Mouse (Mus musculus): Measurements from ENCODE around the gene Mcidas.
A peak's percentile ranks its signal among the peaks of the same experiment; 100 is the strongest.

Gene Mcidas

GRCm38 (mm10) chr13:112993531-112994152, at the start of gene Mcidas:
Gene Mcidas, plus strand, starts transcription at chr13:112993845.
- no peak for DNase-seq (ENCODE audit: low spot score)

- no peak for DNase-seq (ENCODE audit: low spot score)
Measured at GRCm38 (mm10) chr13:112945312-112945711, 48.3 kb upstream of the Mcidas start.

GRCm38 (mm10) chr13:112945900-112946299, 47.7 kb upstream of the Mcidas start:
- DNase-seq (ENCODE audit: low spot score): no peak

- no peak for DNase-seq (ENCODE audit: low spot score)
Measured at GRCm38 (mm10) chr13:112954067-112954466, 39.6 kb upstream of the Mcidas start.

GRCm38 (mm10) chr13:112963081-112963480, 30.6 kb upstream of the Mcidas start:
- DNase-seq (ENCODE audit: low spot score): no peak

GRCm38 (mm10) chr13:112964421-112964820, 29.2 kb upstream of the Mcidas start:
- no peak for DNase-seq (ENCODE audit: low spot score)

GRCm38 (mm10) chr13:112967267-112967666, 26.4 kb upstream of the Mcidas start:
- DNase-seq (ENCODE audit: low spot score): no peak

GRCm38 (mm10) chr13:112976720-112977119, 16.9 kb upstream of the Mcidas start:
- no peak for DNase-seq (ENCODE audit: low spot score)

GRCm38 (mm10) chr13:112985605-112986450, 7.8 kb upstream of the Mcidas start:
- DNase-seq (ENCODE audit: low spot score): no peak

GRCm38 (mm10) chr13:112986451-112986950, 7.1 kb upstream of the Mcidas start:
- DNase-seq (ENCODE audit: low spot score): no peak

GRCm38 (mm10) chr13:112987532-112987943, 6.1 kb upstream of the Mcidas start, which contains the start of gene Ccno:
Gene Ccno, plus strand, starts transcription at chr13:112987802.
- peak; percentile 46 for DNase-seq (ENCODE audit: low spot score)

GRCm38 (mm10) chr13:112987991-112988390, 5.7 kb upstream of the Mcidas start:
- no peak for DNase-seq (ENCODE audit: low spot score)

- no peak for DNase-seq (ENCODE audit: low spot score)
Measured at GRCm38 (mm10) chr13:112988866-112989265, 4.8 kb upstream of the Mcidas start.

GRCm38 (mm10) chr13:112989541-112989940, 4.1 kb upstream of the Mcidas start:
- no peak for DNase-seq (ENCODE audit: low spot score)

- no peak for DNase-seq (ENCODE audit: low spot score)
Measured at GRCm38 (mm10) chr13:112990346-112990745, 3.3 kb upstream of the Mcidas start.

- peak; percentile 15 for DNase-seq (ENCODE audit: low spot score)
Measured at GRCm38 (mm10) chr13:112994191-112994590, 546 bp downstream of the Mcidas start.

GRCm38 (mm10) chr13:112996407-112996806, 2.8 kb downstream of the Mcidas start:
- no peak for DNase-seq (ENCODE audit: low spot score)

- no peak for DNase-seq (ENCODE audit: low spot score)
Measured at GRCm38 (mm10) chr13:112997369-112997768, 3.7 kb downstream of the Mcidas start.

GRCm38 (mm10) chr13:112998427-112999201, 5.0 kb downstream of the Mcidas start:
- DNase-seq (ENCODE audit: low spot score): no peak

GRCm38 (mm10) chr13:113000090-113000489, 6.4 kb downstream of the Mcidas start:
- no peak for DNase-seq (ENCODE audit: low spot score)

- no peak for DNase-seq (ENCODE audit: low spot score)
Measured at GRCm38 (mm10) chr13:113000576-113001318, 7.1 kb downstream of the Mcidas start.

- no peak for DNase-seq (ENCODE audit: low spot score)
Measured at GRCm38 (mm10) chr13:113012683-113013082, 19.0 kb downstream of the Mcidas start.
